Mouse (Mus musculus) embryonic facial prominence, embryonic 11.5 days (tissue): ENCODE data around the gene Pop5. TPM values are rescaled to one million over a fixed set of nuclear protein-coding genes. Genes with fewer than 3 reads are reported as not detected.

ENCODE experiments used
- ATAC-seq: fragments of 200-750 bp; cut with Nextera tagmentation; replicated peaks from 2 replicates; pipeline ENCODE4 v1.8.0; 2017; ENCODE audit warnings: low read depth; ENCODE audit not compliant: insufficient number of reproducible peaks, low FRiP score, low TSS enrichment
- DNase-seq: peaks from one replicate; pipeline ENCODE4 v3.0.0-alpha.2; 2015; ENCODE audit warnings: low spot score
- H3K27ac ChIP-seq: fragments of 300-500 bp; sonication (generic); replicated peaks from 2 replicates; pipeline ENCODE4 v1.5.1; 2014; ENCODE audit warnings: mild to moderate bottlenecking, low read depth, low read length, control low read depth
- H3K27me3 ChIP-seq: fragments of 300-500 bp; sonication (generic); 2 replicates; pipeline ENCODE4 v1.6.1; 2014; ENCODE audit warnings: mild to moderate bottlenecking, low read length, moderate library complexity, mixed read lengths; ENCODE audit not compliant: control insufficient read depth, insufficient read depth
- H3K36me3 ChIP-seq: fragments of 300-500 bp; sonication (generic); replicated peaks from 2 replicates; pipeline ENCODE4 v1.6.1; 2014; ENCODE audit warnings: low read depth, mild to moderate bottlenecking, low read length, moderate library complexity, mixed read lengths; ENCODE audit not compliant: control insufficient read depth, insufficient read depth
- H3K4me1 ChIP-seq: fragments of 300-500 bp; sonication (generic); 2 replicates; pipeline ENCODE4 v1.6.1; 2014; ENCODE audit warnings: low read length, mixed read lengths; ENCODE audit not compliant: control insufficient read depth, insufficient read depth
- H3K4me2 ChIP-seq: fragments of 300-500 bp; sonication (generic); 2 replicates; pipeline ENCODE4 v1.6.1; 2014; ENCODE audit warnings: low read depth, mild to moderate bottlenecking, control low read depth, low read length, moderate library complexity
- H3K4me3 ChIP-seq: fragments of 300-500 bp; sonication (generic); 2 replicates; pipeline ENCODE4 v1.5.1; 2014; ENCODE audit warnings: low read depth, low read length, control low read depth
- H3K9ac ChIP-seq: fragments of 300-500 bp; sonication (generic); replicated peaks from 2 replicates; pipeline ENCODE4 v1.6.1; 2014; ENCODE audit warnings: mild to moderate bottlenecking, control low read depth, low read length
- H3K9me3 ChIP-seq: fragments of 300-500 bp; sonication (generic); replicated peaks from 2 replicates; pipeline ENCODE4 v1.6.1; 2016; ENCODE audit warnings: mild to moderate bottlenecking, low read length, inconsistent platforms, mixed read lengths; ENCODE audit not compliant: control insufficient read depth
- WGBS: fragments of 180-500 bp; shearing (Covaris S2); extraction: QIAGEN DNeasy Blood & Tissue Kit; methylation state at CpG from one replicate; pipeline ENCODE4 v1.1.7; 2014; 5-methylcytosine and 5-hydroxymethylcytosine counted together
- polyA plus RNA-seq: library from polyadenylated mRNA; unstranded; fragments of >200 nt; fragmentation: Nextera tagmentation; extraction: Ambion mirVana; gene quantifications from 2 replicates; pipeline ENCODE4 v1.2.1, GENCODE M21; 2014

Gene Pop5
- polyA plus RNA-seq, 1 experiment from 2014 or later, result 108 TPM

GRCm38 (mm10) chr5:115272812-115273548, 37.3 kb downstream of the Pop5 start, which contains the start of gene Rnf10:
Gene Rnf10, minus strand, starts transcription at chr5:115272898.
- Histone ChIP-seq H3K4me3 (peak within 1 kb of the TSS; percentile 90), H3K9ac (peak within 1 kb of the TSS; percentile 96), H3K4me1 (peaks cover 3% of the 10 kb centered on the region; the same call in 1 of the 2 replicates), H3K4me2 (peak within 1 kb of the TSS; percentile 79), H3K27ac (peak within 1 kb of the TSS; percentile 60), H3K36me3 (no peaks in the 10 kb centered on the region; the same call in 1 of the 2 replicates), H3K27me3 (no peaks in the 10 kb centered on the region), H3K9me3 (no peaks in the 10 kb centered on the region)
- DNase-seq (peak; percentile 99), ATAC-seq (peak; percentile 81)
- whole genome bisulfite sequencing, result 13% methylated on average over 26 of the region's 26 CpGs

- Histone ChIP-seq H3K9me3 (no peaks in the 10 kb centered on the region), H3K4me1 (peaks cover 3% of the 10 kb centered on the region; the same call in 1 of the 2 replicates), H3K27me3 (no peaks in the 10 kb centered on the region), H3K4me2 (no peak overlapping the region; the same call in 1 of the 2 replicates), H3K27ac (0 out of 2 replicates have a peak overlapping the region, but pooled peaks have one; percentile 60), H3K36me3 (no peaks in the 10 kb centered on the region; the same call in 1 of the 2 replicates), H3K4me3 (no peak overlapping the region), H3K9ac (no peak overlapping the region; the same call in 1 of the 2 replicates)
- no peak for DNase-seq
- WGBS, result 76% methylated on average over 6 of the region's 6 CpGs
- ATAC-seq, result no peak
These were observed 38.0 kb downstream of the Pop5 start for GRCm38 (mm10) chr5:115273549-115274135.

GRCm38 (mm10) chr5:115274353-115274752, 38.7 kb downstream of the Pop5 start:
- H3K4me1 ChIP-seq, result peaks cover 3% of the 10 kb centered on the region; the same call in 1 of the 2 replicates
- ATAC-seq (no peak), DNase-seq (no peak)
- WGBS, result 80% methylated on average over 1 of the region's 1 CpGs
- H3K36me3 ChIP-seq, result no peaks in the 10 kb centered on the region; the same call in 1 of the 2 replicates
- H3K27ac ChIP-seq, result no peak overlapping the region
- H3K4me3 ChIP-seq, result no peak overlapping the region
- no peak overlapping the region for H3K4me2 ChIP-seq
- H3K27me3 ChIP-seq, result no peaks in the 10 kb centered on the region
- no peaks in the 10 kb centered on the region for H3K9me3 ChIP-seq
- H3K9ac ChIP-seq, result no peak overlapping the region

GRCm38 (mm10) chr5:115274771-115275170, 39.1 kb downstream of the Pop5 start:
- Histone ChIP-seq H3K36me3 (no peaks in the 10 kb centered on the region; the same call in 1 of the 2 replicates), H3K4me3 (no peak overlapping the region), H3K9ac (no peak overlapping the region), H3K27ac (no peak overlapping the region), H3K4me2 (no peak overlapping the region), H3K27me3 (no peaks in the 10 kb centered on the region), H3K4me1 (peaks cover 3% of the 10 kb centered on the region; the same call in 1 of the 2 replicates), H3K9me3 (no peaks in the 10 kb centered on the region)
- DNase-seq, result no peak
- ATAC-seq, result no peak
- WGBS, result 78% methylated on average over 1 of the region's 1 CpGs

GRCm38 (mm10) chr5:115275998-115276397, 40.4 kb downstream of the Pop5 start:
- peak; percentile 60 for DNase-seq
- Histone ChIP-seq H3K9ac (no peak overlapping the region), H3K27me3 (no peaks in the 10 kb centered on the region), H3K4me3 (no peak overlapping the region), H3K4me1 (no peaks in the 10 kb centered on the region), H3K4me2 (no peak overlapping the region), H3K27ac (no peak overlapping the region), H3K36me3 (no peaks in the 10 kb centered on the region), H3K9me3 (no peaks in the 10 kb centered on the region)
- WGBS, result 26% methylated on average over 14 of the region's 14 CpGs
- no peak for ATAC-seq

- no peaks in the 10 kb centered on the region for H3K36me3 ChIP-seq
- WGBS, result 93% methylated on average over 1 of the region's 1 CpGs
- H3K9ac ChIP-seq, result no peak overlapping the region
- no peak overlapping the region for H3K4me3 ChIP-seq
- no peaks in the 10 kb centered on the region for H3K9me3 ChIP-seq
- H3K4me2 ChIP-seq, result no peak overlapping the region
- H3K27ac ChIP-seq, result no peak overlapping the region
- no peaks in the 10 kb centered on the region for H3K4me1 ChIP-seq
- ATAC-seq, result no peak
- H3K27me3 ChIP-seq, result no peaks in the 10 kb centered on the region
- no peak for DNase-seq
These were observed 42.4 kb downstream of the Pop5 start for GRCm38 (mm10) chr5:115278053-115278452.

GRCm38 (mm10) chr5:115278785-115279184, 43.1 kb downstream of the Pop5 start:
- Histone ChIP-seq H3K9ac (no peak overlapping the region), H3K4me2 (no peak overlapping the region), H3K4me3 (no peak overlapping the region), H3K27ac (no peak overlapping the region), H3K36me3 (no peaks in the 10 kb centered on the region; the same call in 1 of the 2 replicates), H3K27me3 (no peaks in the 10 kb centered on the region), H3K9me3 (no peaks in the 10 kb centered on the region), H3K4me1 (no peaks in the 10 kb centered on the region)
- WGBS, result 63% methylated on average over 2 of the region's 2 CpGs
- ATAC-seq, result no peak
- no peak for DNase-seq
